Mouse (Mus musculus) megakaryocyte, embryonic 14.5 days (primary cell): ENCODE results near the gene Antxr2. TPM values are rescaled to one million over a fixed set of nuclear protein-coding genes. Genes with fewer than 3 reads are reported as not detected.

Source experiments
- H3K27me3 ChIP-seq: replicated peaks from 2 replicates; pipeline ENCODE3; 2012; ENCODE audit warnings: inconsistent platforms
- H3K36me3 ChIP-seq: replicated peaks from 2 replicates; pipeline ENCODE3; 2012; ENCODE audit warnings: low read length, inconsistent platforms, mixed read lengths
- H3K4me1 ChIP-seq: 2 replicates; pipeline ENCODE4 v1.6.1; 2012; ENCODE audit warnings: inconsistent platforms
- H3K4me3 ChIP-seq: replicated peaks from 2 replicates; pipeline ENCODE3; 2012; ENCODE audit warnings: moderate library complexity, mild to moderate bottlenecking, inconsistent platforms
- H3K9me3 ChIP-seq: 2 replicates; pipeline ENCODE4 v1.6.1; 2012; ENCODE audit warnings: inconsistent platforms
- FLI1 ChIP-seq: IDR thresholded peaks from 2 replicates; pipeline ENCODE4 v1.6.1; 2012; ENCODE audit warnings: low read length, inconsistent platforms, mixed read lengths
- GATA1 ChIP-seq: IDR thresholded peaks from 3 replicates; pipeline ENCODE4 v1.6.1; 2012; ENCODE audit warnings: mixed read lengths, low read length, inconsistent platforms, borderline replicate concordance
- polyA plus RNA-seq: library from polyadenylated mRNA; stranded (reverse); fragments of >175 nt; gene quantifications from 2 replicates; pipeline ENCODE4 v1.2.3, GENCODE M21; 2012; ENCODE audit warnings: low replicate concordance; ENCODE audit not compliant: insufficient read depth

Antxr2 gene
- 0.83 TPM in 1 of 2 replicates, not detected in the other for polyA plus RNA-seq

DNA sequence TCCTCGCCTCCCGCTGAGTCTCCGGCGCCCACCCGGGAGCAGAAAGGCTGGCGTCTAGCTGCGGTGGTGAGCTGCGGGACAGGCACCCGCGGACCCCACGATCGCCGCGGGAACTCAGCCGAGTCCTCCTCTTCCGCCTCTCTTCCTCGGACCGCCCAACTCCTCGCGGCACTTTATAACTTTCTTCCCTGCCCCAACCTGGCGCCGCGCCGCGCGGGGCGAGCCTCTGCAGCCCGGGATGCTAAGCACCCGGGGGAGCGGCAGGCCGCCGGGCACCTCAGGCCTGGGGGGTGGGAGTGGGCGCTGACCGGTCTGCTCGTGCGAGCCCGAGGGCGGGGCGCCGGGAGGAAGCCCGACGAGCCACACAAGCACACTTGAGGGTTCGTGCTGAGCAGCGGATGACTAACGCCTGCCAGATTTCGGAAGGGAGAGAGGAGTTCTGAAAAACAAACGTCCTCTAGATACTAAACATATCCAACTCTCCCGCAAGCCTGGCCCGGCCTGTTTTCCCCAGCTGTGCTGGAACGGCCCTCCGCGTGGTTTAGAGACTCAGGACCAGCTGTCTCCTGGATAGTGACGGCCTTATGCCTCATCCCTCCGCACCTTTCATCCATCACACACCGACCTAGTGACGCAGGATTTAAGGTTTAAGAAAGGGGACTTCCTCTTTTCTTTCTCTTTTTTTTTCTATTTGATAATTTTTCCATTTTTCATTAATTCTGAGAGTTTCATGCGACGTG lies at the start of gene Antxr2:
Gene Antxr2, minus strand, starts transcription at position 142 of the 740 bp plus-strand sequence.
- Histone ChIP-seq H3K4me1 (peaks cover 24% of the 10 kb centered on the region), H3K27me3 (peaks cover 38% of the 10 kb centered on the region), H3K36me3 (no peaks in the 10 kb centered on the region), H3K4me3 (peak within 1 kb of the TSS; percentile 93), H3K9me3 (no peaks in the 10 kb centered on the region)
- TF ChIP-seq FLI1 (no peak), GATA1 (no peak)

DNA sequence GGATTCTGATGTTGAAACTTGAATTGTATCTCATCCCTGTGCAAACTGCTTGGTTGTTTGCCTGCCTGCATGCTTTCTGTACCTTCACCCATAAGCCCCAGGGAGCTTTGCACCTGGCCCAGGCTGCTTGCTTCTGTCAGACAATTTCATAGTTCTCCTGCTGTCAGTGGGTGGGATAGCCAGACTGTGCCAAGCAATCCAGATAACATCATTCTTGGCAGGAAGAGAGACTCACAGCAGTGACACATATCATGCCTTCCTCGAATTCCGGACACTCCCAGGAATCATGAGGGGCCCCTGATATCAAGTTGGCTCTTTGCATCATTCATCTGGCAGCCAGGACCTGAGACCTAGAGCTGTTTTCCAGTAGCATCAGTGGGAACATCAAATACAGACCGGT lies 45.8 kb upstream of the Antxr2 start:
- Histone ChIP-seq H3K9me3 (no peaks in the 10 kb centered on the region), H3K36me3 (no peaks in the 10 kb centered on the region), H3K4me1 (no peaks in the 10 kb centered on the region), H3K4me3 (no peak overlapping the region), H3K27me3 (no peaks in the 10 kb centered on the region)
- no peak for TF ChIP-seq GATA1
- TF ChIP-seq FLI1, result no peak

DNA sequence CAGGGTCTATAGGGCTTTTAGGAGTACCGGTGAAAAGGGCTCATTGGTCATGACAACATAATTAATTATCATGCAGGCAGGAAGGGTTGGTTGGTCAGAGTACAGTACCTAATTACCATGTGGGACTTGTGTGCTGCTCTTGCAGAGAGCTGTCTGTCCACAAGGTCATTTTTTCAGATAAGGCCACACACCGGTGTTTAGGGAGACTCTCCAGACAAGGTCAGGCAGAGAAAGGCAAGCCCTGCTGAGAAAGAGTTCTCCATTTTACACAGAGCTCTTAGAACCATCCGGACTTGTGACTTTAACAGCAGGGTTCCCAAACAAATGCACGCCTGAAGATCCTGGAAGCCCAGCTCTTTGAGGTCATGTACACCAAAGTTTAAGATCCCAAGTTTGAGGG lies 38.3 kb upstream of the Antxr2 start:
- Histone ChIP-seq H3K9me3 (no peaks in the 10 kb centered on the region), H3K27me3 (no peaks in the 10 kb centered on the region), H3K36me3 (no peaks in the 10 kb centered on the region), H3K4me1 (no peaks in the 10 kb centered on the region), H3K4me3 (no peak overlapping the region)
- no peak for TF ChIP-seq FLI1
- no peak for TF ChIP-seq GATA1

DNA sequence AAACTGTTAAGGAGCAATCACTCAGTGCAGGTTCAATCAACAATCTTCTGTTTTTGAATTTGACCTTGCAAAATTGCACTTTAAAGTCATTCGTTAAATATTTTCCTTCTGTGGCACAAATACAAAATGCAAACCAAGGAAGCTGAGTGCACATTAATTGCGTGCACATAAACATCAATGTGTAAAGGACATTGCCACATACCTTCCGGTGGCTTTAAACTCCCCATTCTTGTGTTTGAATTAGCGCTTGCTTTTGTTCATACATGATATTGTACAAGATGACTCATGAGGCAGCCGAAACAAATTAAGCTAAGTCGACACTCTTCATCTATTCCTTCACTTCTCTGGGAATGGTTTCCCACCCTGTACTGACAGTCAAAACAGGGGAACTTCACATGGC lies 24.4 kb upstream of the Antxr2 start:
- TF ChIP-seq GATA1, result no peak
- no peak for TF ChIP-seq FLI1
- no peaks in the 10 kb centered on the region for H3K9me3 ChIP-seq
- H3K4me1 ChIP-seq, result peaks cover 2% of the 10 kb centered on the region; the same call in 1 of the 2 replicates
- no peaks in the 10 kb centered on the region for H3K36me3 ChIP-seq
- H3K4me3 ChIP-seq, result no peak overlapping the region
- no peaks in the 10 kb centered on the region for H3K27me3 ChIP-seq

DNA sequence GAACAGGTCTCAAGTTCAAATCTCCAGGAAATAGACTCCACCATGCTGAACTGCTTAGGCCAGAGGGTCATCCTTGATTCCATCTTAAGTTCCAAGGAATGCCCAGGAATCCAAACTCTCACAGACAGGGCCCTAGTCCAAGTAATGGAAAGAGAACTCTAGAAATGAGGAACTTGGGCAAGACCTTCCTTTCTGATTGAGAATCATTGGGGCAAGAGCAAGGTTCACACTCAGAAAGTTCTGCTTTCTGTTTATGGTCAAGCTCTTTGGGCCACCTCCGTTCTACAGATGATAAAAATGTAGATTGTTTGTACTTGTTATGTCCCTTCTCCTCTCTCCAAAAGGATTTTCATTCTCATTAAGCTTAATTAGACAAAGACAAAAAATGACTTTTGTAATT lies 24.0 kb upstream of the Antxr2 start:
- H3K4me3 ChIP-seq, result no peak overlapping the region
- H3K9me3 ChIP-seq, result no peaks in the 10 kb centered on the region
- H3K27me3 ChIP-seq, result no peaks in the 10 kb centered on the region
- H3K4me1 ChIP-seq, result no peaks in the 10 kb centered on the region
- no peaks in the 10 kb centered on the region for H3K36me3 ChIP-seq
- no peak for TF ChIP-seq FLI1
- TF ChIP-seq GATA1, result no peak

DNA sequence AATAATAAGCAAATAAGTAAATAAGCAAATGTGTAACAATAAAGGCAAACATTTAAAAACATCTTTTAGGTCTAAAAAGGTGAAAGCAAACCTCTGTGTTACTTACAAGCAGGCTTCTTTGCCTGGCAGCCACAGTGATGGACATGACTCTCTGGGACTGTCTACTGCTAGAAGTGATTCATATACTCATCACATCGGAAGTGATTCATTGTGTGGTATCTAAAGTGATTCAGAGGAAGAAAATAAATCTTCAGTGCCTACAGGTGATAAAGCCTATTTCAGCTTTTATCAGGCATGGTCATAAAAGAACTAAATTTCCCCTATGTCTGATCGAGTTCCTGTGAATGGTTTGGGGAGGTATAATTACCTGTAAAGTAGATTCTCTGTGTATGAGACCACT lies 4.1 kb upstream of the Antxr2 start:
- TF ChIP-seq FLI1, result no peak
- Histone ChIP-seq H3K27me3 (peaks cover 37% of the 10 kb centered on the region), H3K36me3 (no peaks in the 10 kb centered on the region), H3K4me3 (no peak overlapping the region), H3K9me3 (no peaks in the 10 kb centered on the region), H3K4me1 (peaks cover 15% of the 10 kb centered on the region)

DNA sequence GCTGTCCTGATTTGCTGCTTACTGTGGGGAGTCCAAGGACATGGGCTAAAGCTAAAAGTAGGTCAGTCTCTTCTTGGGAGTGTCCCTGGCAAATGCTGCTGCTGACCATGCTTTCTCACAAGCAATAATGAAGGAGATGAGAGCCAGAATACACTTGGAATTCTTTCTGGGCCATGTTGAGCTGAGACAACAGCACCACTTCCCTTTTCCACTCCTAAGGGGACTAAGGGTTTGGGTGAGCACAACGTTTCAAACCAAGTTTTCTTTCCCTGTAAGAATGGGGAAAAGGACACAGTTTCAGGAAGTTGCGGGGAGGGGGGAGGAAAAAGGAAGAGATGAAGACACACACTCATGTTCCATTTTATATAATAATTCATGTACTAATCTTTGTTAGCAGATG lies 3.4 kb upstream of the Antxr2 start:
- H3K4me3 ChIP-seq, result no peak overlapping the region
- no peaks in the 10 kb centered on the region for H3K9me3 ChIP-seq
- no peaks in the 10 kb centered on the region for H3K36me3 ChIP-seq
- peaks cover 38% of the 10 kb centered on the region for H3K27me3 ChIP-seq
- no peak for TF ChIP-seq FLI1
- TF ChIP-seq GATA1, result no peak
- H3K4me1 ChIP-seq, result peaks cover 16% of the 10 kb centered on the region

DNA sequence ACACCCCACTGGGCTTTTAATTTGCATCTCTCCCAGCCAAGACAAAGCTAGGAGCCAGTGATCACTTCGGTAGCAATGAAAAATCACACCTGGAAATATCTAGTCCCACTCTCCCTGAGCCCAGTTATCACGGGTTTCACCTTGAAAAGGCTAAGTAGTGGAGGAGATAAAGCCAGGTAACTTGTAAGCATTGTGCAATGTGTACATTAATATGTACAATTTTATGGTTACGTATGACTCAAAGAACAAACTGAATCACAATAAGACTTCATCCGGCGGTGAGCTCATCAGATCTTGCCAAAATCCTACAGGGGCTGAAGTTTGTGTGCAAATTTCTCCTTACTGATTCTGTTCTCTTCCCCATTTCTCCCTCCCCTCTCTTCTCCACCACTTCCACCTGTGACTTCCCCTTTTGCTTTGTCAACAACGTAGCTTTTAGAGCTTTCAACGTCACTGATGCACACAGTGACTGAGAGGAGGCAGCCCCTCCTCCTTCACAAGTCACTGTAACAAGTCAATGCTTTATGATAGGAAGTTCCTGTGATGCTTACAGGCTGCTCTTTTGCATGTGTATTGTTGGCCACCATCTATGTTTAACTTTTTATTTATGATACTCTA lies 2.1 kb upstream of the Antxr2 start:
- no peak overlapping the region for H3K4me3 ChIP-seq
- TF ChIP-seq GATA1, result no peak
- H3K36me3 ChIP-seq, result no peaks in the 10 kb centered on the region
- peaks cover 38% of the 10 kb centered on the region for H3K27me3 ChIP-seq
- no peaks in the 10 kb centered on the region for H3K9me3 ChIP-seq
- peaks cover 16% of the 10 kb centered on the region for H3K4me1 ChIP-seq

DNA sequence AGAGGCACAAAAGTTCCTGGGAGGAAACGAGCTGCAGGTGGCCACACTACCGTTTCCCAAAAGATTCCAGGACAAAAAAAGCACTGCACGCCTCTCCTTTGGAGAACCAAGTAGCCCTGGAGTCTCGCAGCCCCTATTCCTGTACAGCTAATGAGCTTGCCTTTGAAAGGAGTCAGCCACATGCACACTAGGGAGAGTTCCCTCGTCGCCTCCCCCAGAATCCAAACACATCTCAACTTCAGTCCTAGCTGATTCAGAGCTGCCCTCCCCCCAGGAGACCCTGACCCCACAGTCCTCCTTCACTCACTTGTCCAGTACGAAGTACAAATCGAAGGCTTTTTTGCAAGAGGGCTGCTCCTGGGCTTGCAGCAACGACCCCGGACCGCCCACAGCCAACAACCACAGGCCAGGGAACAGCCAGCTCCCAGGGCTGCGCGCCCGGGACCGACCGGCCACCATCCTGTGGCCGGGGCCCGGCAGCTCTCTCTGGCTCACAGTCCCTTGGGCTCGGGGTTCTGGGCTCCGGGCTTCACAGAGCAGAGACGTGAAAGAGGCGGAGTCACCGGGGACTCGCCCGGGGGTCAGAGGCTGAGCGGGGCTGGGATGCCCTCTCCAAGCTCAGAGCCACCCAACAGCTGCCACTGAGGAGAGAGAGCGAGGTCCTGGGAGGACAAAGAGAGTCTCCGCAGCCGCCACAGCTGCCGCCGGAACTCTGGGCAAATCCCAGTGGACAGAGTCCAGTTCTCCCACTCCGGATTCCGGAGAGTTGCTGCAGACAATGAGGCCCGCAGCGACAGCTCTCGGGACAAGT lies 547 bp downstream of the Antxr2 start:
- H3K27me3 ChIP-seq, result peaks cover 34% of the 10 kb centered on the region
- H3K4me3 ChIP-seq, result peak overlapping the region; percentile 93
- H3K4me1 ChIP-seq, result peaks cover 24% of the 10 kb centered on the region
- no peaks in the 10 kb centered on the region for H3K36me3 ChIP-seq
- no peaks in the 10 kb centered on the region for H3K9me3 ChIP-seq
- TF ChIP-seq FLI1 (no peak), GATA1 (no peak)
